Mouse (Mus musculus) neural tube, embryonic 15.5 days (tissue): ENCODE data around the gene Ppm1k. TPM values are rescaled to one million over a fixed set of nuclear protein-coding genes. Genes with fewer than 3 reads are reported as not detected.

Source experiments
- ATAC-seq: fragments of 200-750 bp; cut with Nextera tagmentation; 2 replicates; pipeline ENCODE4 v1.8.0; 2017; ENCODE audit warnings: mild to moderate bottlenecking, moderate TSS enrichment, moderate library complexity; ENCODE audit not compliant: low FRiP score
- H3K27ac ChIP-seq: fragments of 300-500 bp; sonication (generic); replicated peaks from 2 replicates; pipeline ENCODE4 v1.5.1; 2015; ENCODE audit warnings: mild to moderate bottlenecking, inconsistent platforms
- H3K27me3 ChIP-seq: fragments of 300-500 bp; sonication (generic); replicated peaks from 2 replicates; pipeline ENCODE4 v1.6.1; 2015; ENCODE audit warnings: inconsistent platforms
- H3K36me3 ChIP-seq: fragments of 300-500 bp; sonication (generic); 2 replicates; pipeline ENCODE4 v1.6.1; 2015; ENCODE audit warnings: inconsistent platforms
- H3K4me1 ChIP-seq: fragments of 300-500 bp; sonication (generic); 2 replicates; pipeline ENCODE4 v1.6.1; 2015; ENCODE audit warnings: inconsistent platforms
- H3K4me2 ChIP-seq: fragments of 300-500 bp; sonication (generic); 2 replicates; pipeline ENCODE4 v1.6.1; 2015; ENCODE audit warnings: inconsistent platforms, mild to moderate bottlenecking, moderate library complexity
- H3K4me3 ChIP-seq: fragments of 300-500 bp; sonication (generic); replicated peaks from 2 replicates; pipeline ENCODE4 v1.5.1; 2015; ENCODE audit warnings: mild to moderate bottlenecking, inconsistent platforms
- H3K9ac ChIP-seq: fragments of 300-500 bp; sonication (generic); replicated peaks from 2 replicates; pipeline ENCODE4 v1.6.1; 2015; ENCODE audit warnings: mild to moderate bottlenecking, inconsistent platforms
- H3K9me3 ChIP-seq: fragments of 300-500 bp; sonication (generic); replicated peaks from 2 replicates; pipeline ENCODE4 v1.6.1; 2016; ENCODE audit warnings: inconsistent platforms
- WGBS: fragments of 180-500 bp; shearing (Covaris S2); methylation state at CpG from one replicate; pipeline ENCODE4 v1.1.7; 2015; ENCODE audit warnings: mixed read lengths; 5-methylcytosine and 5-hydroxymethylcytosine counted together
- polyA plus RNA-seq: library from polyadenylated mRNA; unstranded; fragments of >200 nt; fragmentation: Nextera tagmentation; extraction: Ambion mirVana; gene quantifications from 2 replicates; pipeline ENCODE4 v1.2.1, GENCODE M21; 2015

Gene Ppm1k
- 7.2 and 7.5 TPM in 2 replicates for polyA plus RNA-seq

- under 1% methylated on average over 24 of the region's 24 CpGs for WGBS
- peak within 1 kb of the TSS; percentile 82 for H3K4me3 ChIP-seq
- H3K9me3 ChIP-seq: no peaks in the 10 kb centered on the region
- peak within 1 kb of the TSS; percentile 89 for H3K27ac ChIP-seq
- ATAC-seq: peak; percentile 97
- no peaks in the 10 kb centered on the region for H3K36me3 ChIP-seq
- H3K4me1 ChIP-seq: peaks cover 13% of the 10 kb centered on the region
- H3K4me2 ChIP-seq: peak within 1 kb of the TSS; percentile 84
- no peaks in the 10 kb centered on the region for H3K27me3 ChIP-seq
- H3K9ac ChIP-seq: peak within 1 kb of the TSS; percentile 80
Observed at GRCm38 (mm10) chr6:57535386-57535936, at the start of gene Ppm1k. Gene Ppm1k, minus strand, starts transcription at chr6:57535468.

- ATAC-seq: no peak
- no peak overlapping the region for H3K4me3 ChIP-seq
- no peaks in the 10 kb centered on the region for H3K36me3 ChIP-seq
- H3K9me3 ChIP-seq: no peaks in the 10 kb centered on the region
- 83% methylated on average over 4 of the region's 4 CpGs for WGBS
- H3K4me1 ChIP-seq: no peaks in the 10 kb centered on the region
- no peak overlapping the region for H3K9ac ChIP-seq
- H3K4me2 ChIP-seq: no peak overlapping the region
- H3K27ac ChIP-seq: no peak overlapping the region
- no peaks in the 10 kb centered on the region for H3K27me3 ChIP-seq
Observed at GRCm38 (mm10) chr6:57582356-57582755, 47.1 kb upstream of the Ppm1k start.

GRCm38 (mm10) chr6:57581595-57581994 lies 46.3 kb upstream of the Ppm1k start:
- H3K4me2 ChIP-seq: peak overlapping the region; percentile 57
- peak overlapping the region; percentile 35 for H3K4me3 ChIP-seq
- H3K4me1 ChIP-seq: no peaks in the 10 kb centered on the region
- H3K36me3 ChIP-seq: no peaks in the 10 kb centered on the region
- no peaks in the 10 kb centered on the region for H3K9me3 ChIP-seq
- ATAC-seq: no peak
- no peak overlapping the region for H3K9ac ChIP-seq
- H3K27me3 ChIP-seq: no peaks in the 10 kb centered on the region
- H3K27ac ChIP-seq: no peak overlapping the region
- WGBS: 89% methylated on average over 12 of the region's 12 CpGs

- no peaks in the 10 kb centered on the region for H3K27me3 ChIP-seq
- peak within 1 kb of the TSS; percentile 35 for H3K4me3 ChIP-seq
- WGBS: 4% methylated on average over 16 of the region's 16 CpGs
- no peaks in the 10 kb centered on the region for H3K4me1 ChIP-seq
- ATAC-seq: peak; percentile 73
- H3K4me2 ChIP-seq: peak within 1 kb of the TSS; percentile 57
- H3K27ac ChIP-seq: no peak within 1 kb of the TSS
- no peaks in the 10 kb centered on the region for H3K9me3 ChIP-seq
- peak within 1 kb of the TSS; percentile 45 for H3K9ac ChIP-seq
- H3K36me3 ChIP-seq: no peaks in the 10 kb centered on the region
Observed at GRCm38 (mm10) chr6:57580881-57581548, 45.7 kb upstream of the Ppm1k start, which contains the start of gene Herc6. Gene Herc6, plus strand, starts transcription at chr6:57581000.

GRCm38 (mm10) chr6:57571587-57571986 lies 36.3 kb upstream of the Ppm1k start:
- Histone ChIP-seq H3K27ac (no peak overlapping the region), H3K9me3 (no peaks in the 10 kb centered on the region), H3K27me3 (no peaks in the 10 kb centered on the region), H3K9ac (no peak overlapping the region), H3K36me3 (no peaks in the 10 kb centered on the region), H3K4me1 (no peaks in the 10 kb centered on the region), H3K4me3 (no peak overlapping the region), H3K4me2 (no peak overlapping the region)
- no peak for ATAC-seq

- Histone ChIP-seq H3K9me3 (no peaks in the 10 kb centered on the region), H3K9ac (no peak overlapping the region), H3K4me1 (no peaks in the 10 kb centered on the region), H3K27ac (no peak overlapping the region), H3K4me3 (no peak overlapping the region), H3K4me2 (no peak overlapping the region), H3K27me3 (no peaks in the 10 kb centered on the region), H3K36me3 (no peaks in the 10 kb centered on the region)
- WGBS: 10% methylated on average over 6 of the region's 6 CpGs
- peak; percentile 74 for ATAC-seq
Observed at GRCm38 (mm10) chr6:57570170-57570974, 35.1 kb upstream of the Ppm1k start.

- no peaks in the 10 kb centered on the region for H3K9me3 ChIP-seq
- no peak overlapping the region for H3K27ac ChIP-seq
- H3K27me3 ChIP-seq: no peaks in the 10 kb centered on the region
- no peaks in the 10 kb centered on the region for H3K36me3 ChIP-seq
- 88% methylated on average over 2 of the region's 2 CpGs for WGBS
- H3K4me3 ChIP-seq: no peak overlapping the region
- no peaks in the 10 kb centered on the region for H3K4me1 ChIP-seq
- H3K9ac ChIP-seq: no peak overlapping the region
- no peak for ATAC-seq
- no peak overlapping the region for H3K4me2 ChIP-seq
Observed at GRCm38 (mm10) chr6:57567630-57568029, 32.4 kb upstream of the Ppm1k start.

- no peaks in the 10 kb centered on the region for H3K36me3 ChIP-seq
- H3K27me3 ChIP-seq: no peaks in the 10 kb centered on the region
- H3K4me2 ChIP-seq: no peak overlapping the region
- no peak overlapping the region for H3K27ac ChIP-seq
- no peak for ATAC-seq
- H3K9ac ChIP-seq: no peak overlapping the region
- 90% methylated on average over 7 of the region's 7 CpGs for WGBS
- H3K4me1 ChIP-seq: no peaks in the 10 kb centered on the region
- no peaks in the 10 kb centered on the region for H3K9me3 ChIP-seq
- H3K4me3 ChIP-seq: no peak overlapping the region
Observed at GRCm38 (mm10) chr6:57565452-57565851, 30.2 kb upstream of the Ppm1k start.

- Histone ChIP-seq H3K4me3 (no peak overlapping the region), H3K36me3 (no peaks in the 10 kb centered on the region), H3K9ac (no peak overlapping the region), H3K4me2 (no peak overlapping the region), H3K27me3 (no peaks in the 10 kb centered on the region), H3K4me1 (no peaks in the 10 kb centered on the region), H3K9me3 (no peaks in the 10 kb centered on the region), H3K27ac (no peak overlapping the region)
- ATAC-seq: no peak
- 88% methylated on average over 1 of the region's 1 CpGs for WGBS
Observed at GRCm38 (mm10) chr6:57563454-57563853, 28.2 kb upstream of the Ppm1k start.

- no peak for ATAC-seq
- H3K27ac ChIP-seq: no peak overlapping the region
- no peak overlapping the region for H3K4me3 ChIP-seq
- no peak overlapping the region for H3K9ac ChIP-seq
- no peaks in the 10 kb centered on the region for H3K36me3 ChIP-seq
- H3K9me3 ChIP-seq: no peaks in the 10 kb centered on the region
- H3K27me3 ChIP-seq: no peaks in the 10 kb centered on the region
- no peak overlapping the region for H3K4me2 ChIP-seq
- WGBS: 80% methylated on average over 4 of the region's 4 CpGs
- no peaks in the 10 kb centered on the region for H3K4me1 ChIP-seq
Observed at GRCm38 (mm10) chr6:57557796-57558317, 22.6 kb upstream of the Ppm1k start.

GRCm38 (mm10) chr6:57551211-57551796 lies 16.0 kb upstream of the Ppm1k start:
- H3K4me2 ChIP-seq: no peak overlapping the region
- no peaks in the 10 kb centered on the region for H3K4me1 ChIP-seq
- ATAC-seq: no peak
- no peaks in the 10 kb centered on the region for H3K27me3 ChIP-seq
- H3K9ac ChIP-seq: no peak overlapping the region
- H3K4me3 ChIP-seq: no peak overlapping the region
- H3K9me3 ChIP-seq: no peaks in the 10 kb centered on the region
- 84% methylated on average over 3 of the region's 3 CpGs for WGBS
- H3K27ac ChIP-seq: no peak overlapping the region
- no peaks in the 10 kb centered on the region for H3K36me3 ChIP-seq
